In the genomic region with DNA sequence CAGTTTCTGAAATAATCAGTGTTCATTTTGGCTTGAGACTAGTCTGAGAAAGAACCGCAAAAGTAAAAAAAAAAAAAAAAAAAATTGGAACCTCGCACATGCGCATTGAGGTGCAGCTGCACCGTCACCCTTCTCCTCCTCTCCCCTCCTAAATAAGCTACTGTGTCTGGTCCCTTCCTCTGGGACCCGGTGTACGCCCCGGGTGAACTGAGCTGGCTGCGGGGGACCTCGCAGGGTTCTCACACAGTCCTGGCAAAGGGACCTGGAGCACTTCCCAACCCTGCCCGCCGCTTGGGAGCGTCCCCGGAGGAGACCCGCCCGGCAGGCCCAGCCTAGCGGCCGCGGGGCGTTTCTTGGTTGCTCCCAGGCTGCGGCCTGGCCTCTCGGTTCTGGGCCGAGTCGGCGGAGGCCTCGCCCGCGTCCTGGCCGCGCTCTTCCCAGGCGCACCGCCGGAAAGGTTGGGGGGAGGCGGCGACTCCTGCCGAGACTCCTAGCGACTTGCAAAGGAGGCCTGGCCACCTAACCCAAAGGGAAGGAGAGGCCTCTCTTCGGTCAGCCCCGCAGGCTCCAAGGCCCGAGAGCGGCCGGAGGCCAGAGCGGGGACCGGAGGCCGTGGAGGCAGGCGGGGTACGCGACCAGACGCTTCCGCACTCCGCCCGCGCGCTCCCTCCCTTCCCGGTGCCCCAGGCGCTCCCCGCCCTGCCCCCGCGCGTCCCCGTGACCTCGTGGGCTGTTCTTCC, we compare ENCODE assay signal across 8 mouse cellular contexts. TPM values are rescaled to one million over a fixed set of nuclear protein-coding genes. Genes with fewer than 3 reads are reported as not detected.
DNase-seq lines count a peak whose midpoint lies in the region; ATAC-seq and TF ChIP-seq lines count a peak whose summit lies in the region.

A gene (plus strand): TSS at position 162 of the 740 bp plus-strand sequence.

- no peaks in the 10 kb centered on the region for H3K4me1 ChIP-seq in ES-E14 (ENCODE audit: control insufficient read depth in 2 of 2, insufficient read depth in 2 of 2, low read length in 2 of 2, poor library complexity in 1 of 2)
- no peaks in the 10 kb centered on the region for H3K4me1 ChIP-seq in brown adipose tissue, adult 24 weeks (ENCODE audit: control insufficient read depth, insufficient read depth, insufficient read length, low read length)
- H3K4me1 ChIP-seq in forebrain, embryonic 15.5 days: peaks cover 37% of the 10 kb centered on the region

- H3K36me3 ChIP-seq in ES-E14 (ENCODE audit: control insufficient read depth, insufficient read depth, low read length, poor library complexity, severe bottlenecking): no peaks in the 10 kb centered on the region
- no peaks in the 10 kb centered on the region for H3K36me3 ChIP-seq in forebrain, embryonic 15.5 days

- no peak for DNase-seq in ES-E14 (ENCODE audit: low read depth, low spot score)
- peak; percentile 78 for DNase-seq in heart, postnatal 4 days
- peak; percentile 57 to 65 for DNase-seq in layer of hippocampus, adult 8-10 months (ENCODE audit: low spot score in 2 of 2)
- DNase-seq in lung, postnatal 10 days: peak; percentile 80
- DNase-seq in ovary, postnatal 10 days (ENCODE audit: low spot score): peak; percentile 79
- DNase-seq in urinary bladder, adult 18-20 months (ENCODE audit: low spot score in 2 of 2): peak; percentile 57 to 85

- peak within 1 kb of the TSS; percentile 95 for H3K4me2 ChIP-seq in forebrain, embryonic 15.5 days (replicated peaks)

- no peaks in the 10 kb centered on the region for H3K9me3 ChIP-seq in ES-E14 (ENCODE audit: control insufficient read depth, insufficient read depth, low read depth, low read length)
- no peaks in the 10 kb centered on the region for H3K9me3 ChIP-seq in forebrain, embryonic 15.5 days

- H3K27ac ChIP-seq in ES-E14 (ENCODE audit: insufficient read depth, low read depth, low read length, poor library complexity, severe bottlenecking): no peak within 1 kb of the TSS
- H3K27ac ChIP-seq in brown adipose tissue, adult 24 weeks (replicated peaks; ENCODE audit: low read depth, low read length): peak within 1 kb of the TSS; percentile 92
- H3K27ac ChIP-seq in forebrain, embryonic 15.5 days (replicated peaks): peak within 1 kb of the TSS; percentile 44

- H3K4me3 ChIP-seq in ES-E14 (ENCODE audit: insufficient read depth in 1 of 2, low read depth in 1 of 2, low read length in 2 of 2, poor library complexity in 1 of 2, severe bottlenecking in 1 of 2): peak within 1 kb of the TSS; percentile 50 to 59
- peak within 1 kb of the TSS; percentile 99 for H3K4me3 ChIP-seq in brown adipose tissue, adult 24 weeks (ENCODE audit: insufficient read depth, low read depth, low read length)
- H3K4me3 ChIP-seq in forebrain, embryonic 15.5 days: peak within 1 kb of the TSS; percentile 62

- WGBS in forebrain, embryonic 15.5 days: under 1% methylated on average over 55 of the region's 61 CpGs

- peaks cover 61% of the 10 kb centered on the region for H3K27me3 ChIP-seq in forebrain, embryonic 15.5 days

- in situ Hi-C loops in ES-E14 (cut with MboI; ENCODE audit: low sequenced_read_pairs in 2 of 2, unreplicated experiment in 2 of 2): loop anchor here in 1 of 2 experiments (5.0 to 10.0 kb wide), 3 partner anchors 87 to 751 kb away; a partner anchor contains a TSS

- peak within 1 kb of the TSS; percentile 67 for H3K9ac ChIP-seq in ES-E14 (ENCODE audit: insufficient read depth, low read depth, low read length, poor library complexity, severe bottlenecking)
- H3K9ac ChIP-seq in forebrain, embryonic 15.5 days (replicated peaks): peak within 1 kb of the TSS; percentile 74

- peak; percentile 68 for ATAC-seq in forebrain, embryonic 15.5 days (replicated peaks)

TF ChIP-seq in ES-E14, 5 proteins besides CTCF, POLR2A, EP300 and RAD21:
- TF ChIP-seq HCFC1 (IDR thresholded peaks at IDR 0.05; ENCODE audit: borderline replicate concordance, insufficient read depth, low read length): no peak
- peak; percentile 99 for TF ChIP-seq ZNF384 (IDR thresholded peaks at IDR 0.05; ENCODE audit: low read depth, low read length)
- no peak for TF ChIP-seq MAFK (IDR thresholded peaks at IDR 0.05; ENCODE audit: insufficient read depth, low read depth, low read length)
- TF ChIP-seq ZC3H11A (IDR thresholded peaks at IDR 0.05; ENCODE audit: borderline replicate concordance, low read depth, low read length): no peak
- TF ChIP-seq CHD2 (IDR thresholded peaks at IDR 0.05; ENCODE audit: low read depth, low read length): no peak

RNA-seq across cellular contexts. Expression of the gene that starts here (rescaled TPM):
- total RNA-seq in ES-E14 (2012; rRNA removed): not detected in 2 replicates
- not detected in 2 replicates for polyA plus RNA-seq in brown adipose tissue, adult 24 weeks (2012; ENCODE audit: insufficient read depth, insufficient read length, missing spikeins)
- 0.09 TPM in 1 of 2 replicates, not detected in the other for polyA plus RNA-seq in forebrain, embryonic 15.5 days (2015; fragmentation: Nextera tagmentation; extraction: Ambion mirVana)
- total RNA-seq in heart, postnatal 4 days (2021): under 1 TPM; 0.56 to 0.57 TPM
- total RNA-seq in layer of hippocampus, adult 8-10 months (2022): 10 to 100 TPM in 2 of 4 experiments, 1 to 10 TPM in 2; 8.6 to 12.0 (median 9.5) TPM

Comparison
In these comparisons a context has a peak if more than half of its experiments do, and no peak if none do; other contexts are left out.
1. Peak in ATAC-seq, H3K4me3 ChIP-seq, H3K27ac ChIP-seq, H3K9ac ChIP-seq and H3K4me2 ChIP-seq in forebrain, embryonic 15.5 days; RNA of the gene not detected or under 1 TPM.
2. Peak in DNase-seq in heart, postnatal 4 days; RNA of the gene not detected or under 1 TPM.